Mouse (Mus musculus): ENCODE data around the gene Psen1. TPM values are rescaled to one million over a fixed set of nuclear protein-coding genes. Genes with fewer than 3 reads are reported as not detected.

Psen1 gene
- polyA plus RNA-seq (2015; fragmentation: Nextera tagmentation; extraction: Ambion mirVana), result 57.2 and 58.9 TPM in 2 replicates

DNA sequence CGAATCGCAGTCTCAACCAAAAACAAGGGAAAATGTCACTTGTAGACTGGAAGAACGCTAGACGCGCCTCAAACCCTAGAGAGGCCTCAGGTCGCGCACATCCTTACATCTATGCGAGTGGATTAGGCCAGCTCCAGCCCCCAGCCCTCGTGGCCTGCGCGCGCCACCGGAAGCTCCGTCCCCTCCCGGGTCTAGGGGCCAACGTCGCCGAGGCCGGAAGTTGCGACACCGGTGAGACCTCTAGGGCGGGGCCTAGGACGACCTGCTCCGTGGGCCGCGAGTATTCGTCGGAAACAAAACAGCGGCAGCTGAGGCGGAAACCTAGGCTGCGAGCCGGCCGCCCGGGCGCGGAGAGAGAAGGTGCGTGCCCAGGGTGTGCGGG lies at the start of gene Psen1:
TSS of gene Psen1 (plus strand) at position 219 of the 382 bp plus-strand sequence.
- peak; percentile 95 for DNase-seq (ENCODE audit: low spot score)

- no peak for DNase-seq (ENCODE audit: low spot score)
These were observed 46.7 kb upstream of the Psen1 start for GRCm38 (mm10) chr12:83641233-83641632.

DNA sequence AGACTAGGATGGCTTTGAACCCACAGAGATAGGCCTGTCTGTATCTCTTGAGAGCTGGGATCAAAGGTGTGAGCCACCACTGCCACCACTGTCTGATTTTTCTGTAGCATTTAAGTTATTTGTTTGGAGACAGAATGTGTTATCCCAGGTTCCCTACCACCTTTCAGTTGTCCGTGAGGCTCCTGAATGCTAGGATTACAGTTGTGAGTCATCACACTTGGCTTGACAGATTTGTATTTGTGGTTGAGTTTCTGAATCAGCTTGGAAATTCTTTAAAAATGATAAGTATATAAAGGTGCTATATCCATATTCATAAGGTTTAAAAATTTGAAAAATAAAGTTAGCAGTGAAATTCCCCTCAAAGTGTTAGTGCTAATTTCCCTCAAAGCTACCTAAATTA lies 44.8 kb upstream of the Psen1 start:
- DNase-seq (ENCODE audit: low spot score), result no peak

DNA sequence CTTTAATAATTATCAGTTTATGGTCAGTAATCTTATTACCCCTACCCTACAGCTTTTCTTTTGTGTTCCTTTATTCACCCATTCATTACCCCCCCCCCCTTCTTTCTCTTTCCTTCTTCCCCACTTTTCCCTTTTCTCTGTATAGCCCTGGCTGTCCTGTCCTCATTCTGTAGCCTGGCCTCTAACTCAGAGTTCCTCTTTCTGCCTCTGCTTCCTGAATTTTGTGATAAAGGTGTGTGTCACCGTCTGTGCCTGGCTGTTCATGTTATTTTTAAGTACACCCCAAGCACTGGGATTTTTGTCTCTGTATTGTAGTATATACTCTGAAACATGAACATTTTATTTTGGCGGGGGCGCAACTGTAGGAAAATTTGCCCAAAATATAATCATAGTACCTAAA lies 37.6 kb upstream of the Psen1 start:
- no peak for DNase-seq (ENCODE audit: low spot score)

DNA sequence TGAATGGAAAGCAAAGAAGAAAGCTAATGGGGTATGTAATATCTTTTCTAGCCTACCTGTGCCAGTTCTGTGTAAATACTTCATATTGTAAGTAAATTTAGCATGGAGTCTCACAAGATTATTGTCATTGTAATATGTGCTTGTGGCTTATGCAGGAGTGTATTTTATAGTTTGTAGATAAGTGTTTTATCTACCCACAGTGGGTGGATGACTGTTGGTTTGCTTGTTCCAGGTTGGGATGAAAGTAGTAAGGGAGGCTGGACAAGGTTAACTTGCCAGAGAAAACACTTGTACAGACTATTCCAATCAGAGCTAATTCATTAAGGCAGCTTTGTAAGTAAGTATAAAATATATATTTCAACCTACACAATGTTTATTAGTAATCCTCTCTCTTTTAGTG lies 36.5 kb upstream of the Psen1 start:
- no peak for DNase-seq (ENCODE audit: low spot score)

- no peak for DNase-seq (ENCODE audit: low spot score)
These were observed 2.5 kb upstream of the Psen1 start for GRCm38 (mm10) chr12:83685466-83685865.

DNA sequence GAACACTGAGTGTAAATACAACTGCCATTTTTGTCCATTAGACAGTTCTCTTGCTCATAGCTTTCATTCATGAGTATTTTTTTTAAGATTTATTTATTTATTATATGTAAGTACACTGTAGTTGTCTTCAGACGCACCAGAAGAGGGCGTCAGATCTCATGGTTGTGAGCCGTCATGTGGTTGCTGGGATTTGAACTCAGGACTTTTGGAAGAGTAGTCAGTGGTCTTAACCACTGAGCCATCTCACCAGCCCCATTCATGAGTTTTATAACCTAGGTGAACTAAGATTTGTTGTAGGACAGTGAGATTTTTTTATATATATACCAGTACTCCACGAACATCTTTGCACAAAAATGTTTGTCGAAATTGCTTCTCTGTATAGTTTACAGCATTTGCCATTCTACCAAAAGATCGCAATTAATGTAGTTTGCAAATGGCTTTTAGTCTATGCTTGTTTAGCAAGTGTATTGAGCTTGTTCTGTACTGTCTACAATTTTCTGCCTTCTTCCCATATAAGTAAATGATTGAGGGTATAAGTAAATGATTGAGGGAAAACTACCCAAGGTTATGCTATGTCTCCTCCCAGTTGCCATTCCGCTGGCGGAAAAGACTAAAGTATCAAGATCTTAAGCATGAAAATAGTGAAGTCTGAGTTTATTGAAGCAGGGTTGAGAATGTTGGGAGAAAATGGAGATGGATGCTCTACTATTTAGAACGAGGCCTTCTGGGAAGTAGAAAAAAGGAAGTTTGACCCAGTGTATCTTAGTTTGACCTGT lies 1.2 kb upstream of the Psen1 start:
- no peak for DNase-seq (ENCODE audit: low spot score)

GRCm38 (mm10) chr12:83688316-83689086 lies 549 bp downstream of the Psen1 start:
- DNase-seq (ENCODE audit: low spot score), result peak; percentile 67

GRCm38 (mm10) chr12:83689087-83689432 lies 1.1 kb downstream of the Psen1 start:
- DNase-seq (ENCODE audit: low spot score), result peak; percentile 44

DNA sequence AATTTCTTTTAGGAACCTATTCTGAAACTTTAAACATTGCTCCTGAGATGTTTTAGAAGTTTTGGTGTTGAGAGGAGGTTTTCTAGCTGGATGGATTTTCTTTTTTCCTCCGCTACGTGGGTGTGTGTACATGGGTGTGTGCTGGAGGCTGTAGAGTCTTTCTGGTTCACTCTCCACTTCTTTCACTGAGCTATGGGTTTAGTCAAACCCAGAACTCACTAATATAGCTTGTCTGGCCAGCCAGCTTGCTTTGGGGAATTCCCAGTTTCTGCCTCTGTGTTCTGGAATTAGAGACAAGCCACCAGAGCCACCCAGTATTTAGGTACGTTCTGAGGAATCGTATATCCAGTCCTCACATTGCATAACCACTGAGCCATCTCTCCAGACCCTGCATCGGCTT lies 6.1 kb downstream of the Psen1 start:
- DNase-seq (ENCODE audit: low spot score), result no peak

- no peak for DNase-seq (ENCODE audit: low spot score)
These were observed 6.7 kb downstream of the Psen1 start for GRCm38 (mm10) chr12:83694669-83695068.

DNA sequence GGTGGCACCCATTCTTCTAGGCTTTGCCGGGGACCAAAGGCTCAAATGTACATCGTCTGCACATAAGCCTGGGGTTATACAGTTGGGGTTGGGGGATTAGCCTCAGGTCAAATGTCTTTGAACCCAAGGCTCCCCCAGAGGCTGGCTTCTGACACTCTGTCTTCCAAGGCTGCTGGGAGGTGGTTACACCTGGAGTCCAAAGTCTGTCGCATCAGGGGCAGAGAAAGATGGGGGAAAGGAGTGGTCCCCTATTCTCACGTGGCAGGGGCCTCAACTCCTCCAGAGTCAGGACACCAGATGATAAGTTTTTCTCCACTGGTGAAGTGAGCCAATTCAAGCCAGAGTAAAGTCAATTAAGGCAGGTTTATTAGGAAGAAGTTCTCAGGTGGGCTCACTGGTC lies 10.7 kb downstream of the Psen1 start:
- DNase-seq (ENCODE audit: low spot score), result no peak

GRCm38 (mm10) chr12:83701608-83702007 lies 13.7 kb downstream of the Psen1 start:
- no peak for DNase-seq (ENCODE audit: low spot score)

- no peak for DNase-seq (ENCODE audit: low spot score)
These were observed 14.8 kb downstream of the Psen1 start for GRCm38 (mm10) chr12:83702796-83703195.

- no peak for DNase-seq (ENCODE audit: low spot score)
These were observed 19.0 kb downstream of the Psen1 start for GRCm38 (mm10) chr12:83706951-83707350.

- no peak for DNase-seq (ENCODE audit: low spot score)
These were observed 20.5 kb downstream of the Psen1 start for GRCm38 (mm10) chr12:83708160-83709092.

DNA sequence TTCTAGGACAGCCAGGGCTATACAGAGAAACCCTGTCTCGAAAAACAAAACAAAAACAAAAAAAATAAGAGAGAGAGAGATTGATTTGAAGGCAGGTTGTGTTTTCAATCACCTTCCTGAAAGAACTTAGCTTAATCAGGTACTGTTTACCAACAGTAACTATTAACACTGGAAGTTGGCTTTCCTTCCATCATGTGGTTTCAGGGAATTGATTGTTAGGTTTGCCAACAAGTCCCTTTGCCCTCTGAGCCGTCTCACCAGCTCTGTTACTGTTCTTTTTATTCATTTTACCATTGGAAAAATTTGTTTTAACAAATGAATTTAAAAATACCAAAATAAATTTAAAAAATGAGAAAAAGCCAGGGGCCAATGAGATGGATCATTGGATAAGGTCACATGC lies 22.0 kb downstream of the Psen1 start:
- DNase-seq (ENCODE audit: low spot score), result no peak

- DNase-seq (ENCODE audit: low spot score), result peak; percentile 54
These were observed 25.8 kb downstream of the Psen1 start for GRCm38 (mm10) chr12:83713749-83714148.

GRCm38 (mm10) chr12:83716416-83717184 lies 28.6 kb downstream of the Psen1 start:
- DNase-seq (ENCODE audit: low spot score), result no peak

DNA sequence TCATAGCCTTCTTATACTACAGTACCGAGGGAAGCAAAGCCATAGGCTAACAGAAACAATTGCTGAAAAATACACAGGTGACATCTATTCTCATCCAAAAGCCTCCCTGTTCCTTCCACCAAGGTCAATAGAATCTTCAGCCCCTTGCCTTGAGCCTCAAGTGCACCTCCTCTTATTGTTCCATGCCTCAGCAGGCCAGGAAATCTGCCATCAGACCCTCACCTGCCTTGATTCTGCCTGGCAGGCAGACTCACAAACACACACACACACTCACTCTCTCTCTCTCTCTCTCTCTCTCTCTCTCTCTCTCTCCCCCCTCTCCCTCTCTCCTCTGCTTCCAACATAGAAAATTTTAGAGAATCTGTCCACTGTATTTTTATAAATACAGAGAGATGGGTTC lies 31.5 kb downstream of the Psen1 start:
- DNase-seq (ENCODE audit: low spot score), result no peak

GRCm38 (mm10) chr12:83721281-83721680 lies 33.3 kb downstream of the Psen1 start:
- DNase-seq (ENCODE audit: low spot score), result no peak
